Mouse (Mus musculus): ENCODE results near the gene Galp.
"Not testable (repeated sequence)": the region's sequence is repeated elsewhere in the genome, so short reads cannot be mapped to it uniquely, and the experiment has no call there.

The Galp gene

GRCm38 (mm10) chr7:6182882-6183281 is 14.0 kb upstream of the Galp start:
- DNase-seq: no peak

GRCm38 (mm10) chr7:6183802-6184201 is 13.1 kb upstream of the Galp start:
- peak; percentile 58 to 66 for DNase-seq

GRCm38 (mm10) chr7:6184521-6184920 is 12.4 kb upstream of the Galp start:
- DNase-seq: peak; percentile 73 to 84

- DNase-seq: no peak
Observed at GRCm38 (mm10) chr7:6185391-6185790, 11.5 kb upstream of the Galp start.

DNA sequence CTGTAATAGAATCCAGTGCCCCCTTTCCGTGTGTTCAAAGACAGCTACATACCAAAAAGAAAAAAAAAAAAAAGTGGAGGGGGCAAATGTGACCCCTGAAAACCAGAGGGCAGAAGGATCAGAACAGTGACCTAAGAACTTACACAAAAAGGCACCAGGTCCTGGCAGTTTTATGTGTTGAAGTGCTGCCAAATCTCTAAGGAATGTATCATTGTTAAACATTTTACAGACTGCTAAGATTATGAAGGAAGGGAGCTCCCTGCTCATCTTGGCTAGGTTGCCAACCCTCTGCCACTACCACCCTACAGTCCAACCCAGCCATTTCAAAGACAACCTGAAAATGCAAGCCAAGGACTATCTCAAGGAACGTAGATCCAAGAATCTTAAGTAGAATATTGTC is 10.7 kb upstream of the Galp start:
- DNase-seq: peak; percentile 40 to 63

- DNase-seq: peak; percentile 35 to 39
Observed at GRCm38 (mm10) chr7:6186756-6187155, 10.1 kb upstream of the Galp start.

DNA sequence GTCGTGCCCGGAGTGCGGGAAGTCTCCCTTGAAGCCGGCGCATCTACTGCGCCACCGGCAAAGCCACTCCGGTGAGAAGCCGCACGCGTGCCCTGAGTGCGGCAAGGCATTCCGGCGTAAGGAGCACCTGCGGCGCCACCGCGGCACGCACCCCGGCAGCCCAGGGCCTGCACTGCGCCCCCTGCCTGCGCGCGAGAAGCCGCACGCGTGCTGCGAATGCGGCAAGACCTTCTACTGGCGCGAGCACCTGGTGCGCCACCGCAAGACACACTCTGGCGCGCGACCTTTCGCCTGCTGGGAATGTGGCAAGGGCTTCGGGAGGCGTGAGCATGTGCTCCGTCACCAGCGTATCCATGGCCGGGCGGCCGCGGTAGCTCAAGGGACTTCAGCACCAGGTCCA is 7.3 kb upstream of the Galp start:
- DNase-seq: peak; percentile 49 to 50

GRCm38 (mm10) chr7:6191376-6191775 is 5.5 kb upstream of the Galp start:
- peak; percentile 69 to 90 for DNase-seq

DNA sequence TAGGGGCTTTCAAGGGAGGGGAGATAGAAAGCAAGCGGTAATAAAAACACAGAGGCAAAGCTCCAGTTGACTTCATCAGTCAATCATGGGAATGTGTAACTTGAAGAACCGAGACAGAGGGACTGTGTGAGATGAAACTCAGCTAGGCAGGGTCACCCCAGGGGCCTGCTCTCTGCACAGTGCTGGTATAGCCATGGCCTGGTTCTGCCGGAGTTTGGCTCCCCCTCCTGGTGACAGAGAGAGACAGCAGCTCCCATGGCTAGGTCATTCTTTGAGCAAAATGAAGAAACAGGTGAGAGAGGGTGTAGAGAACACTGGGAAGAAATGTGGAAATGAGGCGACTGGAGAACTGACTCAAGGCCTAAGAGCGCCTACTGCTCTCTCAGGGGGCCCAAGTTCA is 2.8 kb upstream of the Galp start:
- DNase-seq: peak; percentile 42 to 58

GRCm38 (mm10) chr7:6195777-6196176 is 1.1 kb upstream of the Galp start:
- no peak for DNase-seq

GRCm38 (mm10) chr7:6204200-6204599 is 7.3 kb downstream of the Galp start:
- DNase-seq: no peak

GRCm38 (mm10) chr7:6213144-6213543 is 16.3 kb downstream of the Galp start:
- DNase-seq: peak in 1 of 2 experiments; percentile 67

GRCm38 (mm10) chr7:6214691-6215090 is 17.8 kb downstream of the Galp start:
- DNase-seq: not testable (repeated sequence)

DNA sequence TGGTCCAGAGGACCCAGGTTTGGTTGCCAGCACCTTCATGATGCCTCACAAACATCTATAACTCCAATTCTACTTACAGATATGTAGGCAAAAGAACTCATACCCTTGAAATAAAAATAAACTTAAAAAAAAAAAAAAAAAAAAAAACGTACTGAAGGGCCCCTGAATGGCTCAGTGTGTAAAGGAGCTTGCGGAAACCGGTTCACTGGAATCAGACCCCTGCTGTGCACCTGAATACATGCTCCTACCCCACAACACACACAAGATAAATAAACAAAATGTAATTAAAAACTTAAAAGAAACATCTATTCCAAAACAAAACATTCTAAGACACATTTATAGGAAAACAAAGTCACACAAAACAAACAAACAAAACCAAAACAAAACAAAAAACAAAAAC is 23.3 kb downstream of the Galp start:
- no peak for DNase-seq

- DNase-seq: no peak
Observed at GRCm38 (mm10) chr7:6221978-6222377, 25.1 kb downstream of the Galp start, which contains the start of gene Zscan5b. Zscan5b (plus strand) TSS chr7:6222278.

DNA sequence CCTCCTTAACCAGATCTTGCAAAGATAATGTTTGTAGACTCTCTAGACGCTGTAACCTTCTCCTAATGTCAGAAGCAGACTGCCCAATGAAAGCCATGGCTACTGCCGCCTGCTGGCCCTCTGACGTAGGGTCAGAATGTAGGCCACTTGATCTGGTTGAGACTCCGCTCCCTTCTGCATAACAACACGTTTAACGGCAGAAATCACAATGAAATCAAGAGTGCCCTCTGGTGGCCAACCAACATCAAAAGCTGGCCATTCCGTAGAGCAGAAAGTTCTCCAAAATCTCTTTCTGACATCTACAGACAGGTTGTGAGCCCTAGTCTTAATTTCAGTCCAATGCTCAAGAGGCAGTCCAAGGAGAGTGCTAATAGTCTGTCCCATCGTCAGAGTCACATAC is 31.6 kb downstream of the Galp start:
- DNase-seq: peak; percentile 27 to 55

DNA sequence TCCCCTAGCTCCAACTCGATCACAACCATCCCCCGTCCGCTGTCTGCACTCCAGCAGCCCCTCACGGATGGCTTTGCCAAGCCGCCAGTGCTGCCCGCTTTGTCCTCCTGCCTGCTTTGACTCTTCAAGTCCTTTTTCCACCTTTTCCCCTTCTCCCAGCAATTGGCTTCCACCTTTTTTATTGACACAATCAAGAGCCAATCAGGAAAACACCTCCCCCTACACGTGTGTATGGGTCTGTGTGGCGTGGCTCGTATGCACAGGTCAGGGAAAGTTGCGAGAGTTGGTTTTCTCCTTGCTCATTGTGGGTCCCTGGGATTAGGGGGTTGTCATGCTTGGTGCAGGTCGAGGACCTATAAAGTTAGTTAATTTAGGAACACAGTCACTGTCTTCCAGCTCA is 42.9 kb downstream of the Galp start:
- DNase-seq: peak; percentile 10 to 20

DNA sequence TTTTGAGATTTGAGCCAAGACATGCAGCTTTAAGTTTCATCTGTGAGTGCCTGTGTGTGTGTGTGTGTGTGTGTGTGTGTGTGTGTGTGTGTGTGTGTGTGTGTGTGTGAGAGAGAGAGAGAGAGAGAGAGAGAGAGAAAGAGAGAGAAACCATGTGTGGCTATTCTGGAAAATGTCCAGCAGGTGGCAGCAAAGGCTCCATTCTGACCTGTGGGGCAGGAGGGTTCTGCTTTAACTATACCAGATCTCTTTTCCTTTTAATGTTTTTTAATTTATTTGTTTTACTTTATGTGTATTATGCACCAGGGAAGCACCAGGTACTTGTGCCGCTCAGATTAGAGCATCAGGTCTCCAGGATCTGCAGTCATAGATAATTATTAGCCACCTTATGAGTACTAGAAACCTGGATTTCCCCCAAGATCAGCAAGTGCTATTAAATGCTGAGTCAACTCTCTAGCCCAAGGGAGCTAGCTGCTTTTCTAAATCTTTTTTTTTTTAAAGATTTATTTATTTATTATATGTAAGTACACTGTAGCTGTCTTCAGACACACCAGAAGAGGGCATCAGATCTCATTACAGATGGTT is 44.0 kb downstream of the Galp start:
- peak; percentile 28 to 44 for DNase-seq

GRCm38 (mm10) chr7:6244361-6245292 is 47.7 kb downstream of the Galp start:
- peak; percentile 52 to 61 for DNase-seq

DNA sequence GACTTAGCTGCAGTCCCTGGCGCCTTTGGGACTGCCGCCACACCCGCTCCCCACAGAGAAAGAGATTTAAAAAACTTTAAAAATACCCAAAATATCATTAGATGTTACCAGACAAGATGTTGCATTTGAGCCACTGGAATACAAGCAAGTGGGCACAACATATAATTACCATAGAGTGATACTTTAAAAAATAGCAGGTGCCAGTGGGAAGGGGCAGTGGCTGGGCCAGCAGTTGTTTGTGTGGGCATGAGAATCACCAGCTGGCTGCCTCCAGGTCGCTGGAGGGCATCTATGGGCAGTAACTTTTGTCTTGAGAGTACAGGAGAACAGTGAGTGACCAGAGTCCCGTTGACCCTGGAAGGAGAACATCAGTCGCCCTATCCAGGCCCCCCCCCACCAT is 55.5 kb downstream of the Galp start, which contains the start of gene Epp13:
Gene Epp13 (plus strand): TSS at position 301 of the 400 bp plus-strand sequence.
- DNase-seq: no peak

DNA sequence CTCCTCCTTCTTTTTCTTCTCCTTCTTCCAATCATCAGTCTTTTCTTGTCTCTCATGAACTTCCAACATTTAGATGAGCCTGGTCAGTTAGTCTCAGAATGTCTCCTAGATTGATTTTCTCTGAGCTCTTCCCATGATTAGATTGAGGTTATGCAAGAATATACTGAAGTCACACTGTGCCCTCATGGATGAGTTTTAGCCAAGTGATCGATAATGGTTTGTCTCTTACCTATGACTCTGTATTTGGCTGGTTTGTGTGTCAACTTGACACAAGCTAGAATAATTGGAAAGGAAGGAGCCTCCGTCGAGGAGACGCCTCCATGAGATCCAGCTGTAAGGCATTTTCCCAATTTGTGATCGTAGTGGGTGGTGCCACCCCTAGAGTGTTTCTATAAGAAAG is 57.6 kb downstream of the Galp start:
- no peak for DNase-seq

DNA sequence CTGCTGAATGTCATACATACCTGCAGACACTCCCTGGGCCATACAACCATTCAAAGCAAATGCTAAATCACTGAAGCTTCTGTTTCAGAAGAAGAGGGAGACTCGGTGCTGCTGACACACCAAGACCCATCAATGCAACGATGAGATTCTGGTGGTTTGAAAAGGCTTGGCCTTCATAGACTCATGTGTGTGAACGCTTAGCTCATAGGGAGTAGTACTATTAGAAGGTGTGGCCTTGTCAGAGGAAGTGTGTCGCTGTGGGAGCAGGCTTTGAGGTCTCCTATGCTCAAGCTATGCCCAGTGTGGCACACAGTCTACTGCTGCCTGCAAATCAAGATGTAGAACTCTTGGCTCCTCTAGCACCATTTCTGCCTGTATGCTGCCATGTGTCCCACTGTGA is 60.5 kb downstream of the Galp start:
- no peak for DNase-seq

DNA sequence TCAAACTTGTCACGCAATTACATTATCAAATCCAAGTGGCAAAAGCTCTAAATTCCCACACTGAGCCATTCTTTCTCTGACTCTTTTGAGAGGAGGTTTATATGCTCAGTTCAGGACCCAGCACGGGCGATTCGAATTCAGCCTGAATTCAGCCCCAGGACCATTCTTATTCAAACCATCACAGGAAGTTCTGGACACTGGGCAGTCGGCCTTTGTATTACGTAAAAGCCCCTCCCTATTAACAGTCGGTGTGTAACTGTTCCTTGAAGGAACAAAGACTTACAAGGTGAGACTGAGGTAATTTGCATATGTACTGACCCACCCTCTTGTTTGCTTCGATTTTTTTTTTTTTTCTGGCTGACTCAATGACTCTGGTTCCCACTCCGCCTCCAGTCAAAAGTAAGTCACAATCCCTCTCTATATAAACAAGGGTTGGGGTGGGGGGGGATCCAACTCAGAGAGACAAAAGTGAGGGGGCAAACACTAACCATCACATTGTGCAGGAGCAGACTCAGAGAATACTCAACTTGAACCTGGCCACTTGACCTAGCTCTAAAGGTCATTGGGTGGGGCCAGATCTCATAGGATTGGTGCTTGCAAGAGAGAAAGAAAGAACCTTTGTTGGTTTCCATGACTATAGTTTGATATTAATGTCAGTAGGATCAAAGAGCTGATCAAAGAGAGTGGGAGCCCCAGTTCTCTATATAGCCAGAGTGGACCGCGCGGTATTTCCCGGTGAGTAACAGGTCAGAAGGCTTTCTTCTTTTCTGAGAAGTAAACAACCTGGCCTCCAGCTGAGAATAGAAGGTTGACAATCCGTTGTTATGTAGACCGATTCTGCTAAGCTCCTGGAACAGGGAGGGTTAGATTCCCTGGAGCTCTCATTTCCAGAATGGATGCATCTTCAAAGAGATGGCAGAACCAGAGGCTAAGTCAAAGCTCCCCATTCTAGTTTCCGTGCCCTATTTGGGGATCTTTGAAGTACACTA is 61.6 kb downstream of the Galp start:
- no peak for DNase-seq

Measured in kidney, adult 8-10 months (tissue).